Mouse (Mus musculus) left cerebral cortex, postnatal 4 days (tissue): ENCODE results near the gene B2m. TPM values are rescaled to one million over a fixed set of nuclear protein-coding genes. Genes with fewer than 3 reads are reported as not detected.

ENCODE experiments used
- DNase-seq: peaks from one replicate; pipeline ENCODE4 v3.0.0-alpha.2; 2022
- intact Hi-C: fragments of 180-260 bp; cut with DNase I; formaldehyde crosslinking; loops from one replicate; pipeline ENCODE4 v1.15.1; 2025
- total RNA-seq, 2 experiments: library from RNA; stranded (reverse); gene quantifications; 2 replicates each; pipeline ENCODE4 v1.2.3; 2021

B2m gene
- total RNA-seq, 2 experiments from 2014 or later, result 38.3 to 42.6 TPM

DNA sequence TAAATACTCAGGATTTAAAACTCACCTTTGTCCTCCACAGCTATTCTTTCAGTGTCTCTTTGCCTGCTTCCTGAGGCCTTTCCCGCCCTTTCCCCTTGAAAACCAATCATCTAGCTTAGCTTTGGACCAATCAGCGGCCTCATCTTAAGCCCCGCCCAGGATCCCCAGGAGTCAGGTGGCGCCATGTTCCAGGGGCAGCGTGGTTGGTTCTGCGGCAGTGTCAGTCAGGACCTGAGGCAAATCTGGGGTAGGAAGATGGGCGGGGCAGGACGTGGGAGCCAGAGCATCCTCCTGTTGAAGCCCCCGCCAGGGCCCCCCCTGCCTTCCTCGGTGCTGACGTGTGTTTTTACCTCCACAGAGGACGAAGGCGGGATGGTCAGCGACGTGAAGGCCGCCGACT, 38.6 kb downstream of the B2m start, which contains the start of the genes Patl2 and Terb2:
Gene Patl2 (minus strand): TSS at position 84 of the 400 bp plus-strand sequence.
Gene Terb2 (plus strand): TSS at position 167 of the 400 bp plus-strand sequence.
- no peak for DNase-seq
- intact Hi-C loops, result loop anchor here (10.0 kb wide), 1 partner anchor 369 kb away; no protein-coding TSS in a partner anchor

DNA sequence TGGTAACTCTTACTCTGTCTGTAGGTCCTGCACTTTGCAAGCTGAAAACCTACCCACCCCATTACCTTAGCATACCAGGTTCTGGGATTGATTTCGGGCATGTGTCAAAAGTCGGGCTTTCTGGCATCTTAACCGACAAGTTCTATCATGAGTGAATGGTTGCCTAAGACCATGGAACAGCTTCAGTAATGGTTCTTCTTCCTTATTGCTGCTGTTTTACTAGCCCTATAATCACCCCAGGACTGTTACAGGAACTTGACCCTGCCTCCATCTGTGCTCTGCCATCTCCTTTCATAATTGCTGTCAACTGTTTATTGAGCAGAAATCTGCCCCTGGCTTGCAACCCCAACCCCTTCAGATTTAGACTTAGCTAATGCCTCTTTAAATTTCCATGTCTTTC, 39.3 kb downstream of the B2m start:
- DNase-seq, result no peak
- intact Hi-C loops, result loop anchor here (10.0 kb wide), 1 partner anchor 368 kb away; no protein-coding TSS in a partner anchor

DNA sequence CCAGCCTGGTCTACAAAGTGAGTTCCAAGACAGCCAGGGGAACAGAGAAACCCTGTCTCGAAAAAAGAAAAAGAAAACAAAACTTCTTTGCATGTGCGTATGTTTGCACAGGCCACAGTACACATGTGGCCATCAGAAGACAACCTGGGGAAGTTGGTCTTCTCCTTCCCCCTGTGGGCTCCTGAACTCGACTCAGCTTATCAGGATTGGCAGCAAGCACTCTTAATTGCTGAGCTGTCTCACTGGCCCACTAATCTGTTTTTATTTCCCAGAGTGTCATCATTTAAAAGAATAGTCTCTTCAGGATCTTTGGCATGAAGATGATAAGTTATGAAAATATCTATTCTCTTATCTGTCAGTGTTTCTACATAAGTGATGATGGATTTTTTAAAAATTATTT, 44.4 kb downstream of the B2m start:
- intact Hi-C loops, result loop anchor here (5.0 to 10.0 kb wide), 2 partner anchors 110 to 433 kb away; no protein-coding TSS in a partner anchor
- DNase-seq, result no peak

DNA sequence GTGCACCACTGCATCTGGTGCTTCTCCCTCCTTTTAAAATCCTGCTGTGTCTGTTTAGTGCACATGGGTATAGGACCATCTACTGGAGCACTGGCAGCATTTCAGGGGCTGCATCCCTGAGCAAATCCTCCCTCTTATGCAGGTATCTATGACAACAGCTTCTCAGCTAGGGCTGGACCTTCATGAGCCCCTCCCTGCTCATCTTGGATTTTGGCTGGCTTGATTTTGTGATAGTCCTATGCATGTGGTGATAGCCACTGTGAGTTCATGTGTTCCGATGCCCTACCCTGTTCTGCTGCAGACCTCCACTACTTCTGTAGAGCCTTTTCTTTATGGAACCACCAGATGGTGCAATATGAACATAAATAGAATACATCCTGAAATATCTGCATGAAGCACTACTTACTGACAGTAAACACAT, 47.0 kb downstream of the B2m start:
- intact Hi-C loops, result loop anchor here (2.0 to 10.0 kb wide), 3 partner anchors 108 to 430 kb away; no protein-coding TSS in a partner anchor

DNA sequence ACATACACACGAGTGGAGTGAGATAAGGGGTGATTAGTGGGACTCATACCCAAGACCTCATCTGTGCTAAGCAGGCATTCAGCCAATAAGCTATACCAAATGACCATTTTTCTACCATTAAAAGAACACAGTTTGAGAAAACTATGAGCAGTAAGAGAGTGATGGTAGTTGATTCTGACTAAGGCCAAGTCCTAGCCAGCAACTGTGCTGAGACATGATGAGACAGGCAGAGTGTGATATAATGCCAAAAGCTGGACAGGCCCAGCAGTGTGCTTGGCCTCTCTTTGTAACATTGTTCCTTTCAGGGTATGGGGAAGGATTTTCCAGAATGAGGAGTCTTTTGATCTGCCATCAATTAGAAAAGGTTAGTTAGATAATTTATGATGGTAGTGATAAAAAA, 54.0 kb downstream of the B2m start:
- DNase-seq, result no peak
- intact Hi-C loops, result no loop called here

More for the DNA sequence above, 47.0 kb downstream of the B2m start:
- DNase-seq, result peak; percentile 3

Other genes with a start within 250 kb of the B2m start
- 10 to 100 TPM; 46.1 to 57.0 TPM for gene Ctdspl2, start 191.7 kb upstream of the B2m start, total RNA-seq
- gene Mageb3, start 191.6 kb upstream of the B2m start, total RNA-seq, result under 1 TPM; 0.44 to 0.68 TPM
- 10 to 100 TPM; 17.4 to 18.7 TPM for gene Eif3j1, start 119.1 kb upstream of the B2m start, total RNA-seq
- gene Spg11, start 29.3 kb upstream of the B2m start, total RNA-seq, result 10 to 100 TPM; 23.3 to 23.7 TPM
- gene Trim69, start 13.0 kb downstream of the B2m start, total RNA-seq, result not detected
- gene Patl2, start 38.5 kb downstream of the B2m start, total RNA-seq, result not detected
- not detected for gene Terb2, start 38.6 kb downstream of the B2m start, total RNA-seq
- 10 to 100 TPM; 14.9 to 16.0 TPM for gene Sord, start 87.1 kb downstream of the B2m start, total RNA-seq
- under 1 TPM; 0.22 to 0.58 TPM for gene Duox2, start 150.8 kb downstream of the B2m start, total RNA-seq
- under 1 TPM; 0.36 to 0.40 TPM for gene Duoxa2, start 151.2 kb downstream of the B2m start, total RNA-seq
- under 1 TPM; 0.40 to 0.66 TPM for gene Duoxa1, start 166.0 kb downstream of the B2m start, total RNA-seq
- under 1 TPM; 0.12 to 0.36 TPM for gene Duox1, start 168.0 kb downstream of the B2m start, total RNA-seq
- gene Shf, start 221.5 kb downstream of the B2m start, total RNA-seq, result 10 to 100 TPM; 54.9 to 56.9 TPM